Mouse (Mus musculus): ENCODE measurements around the gene Ap5s1. TPM values are rescaled to one million over a fixed set of nuclear protein-coding genes. Genes with fewer than 3 reads are reported as not detected.
"Not testable (repeated sequence)": the region's sequence is repeated elsewhere in the genome, so short reads cannot be mapped to it uniquely, and the experiment has no call there.

Gene Ap5s1
- polyA plus RNA-seq, 1 experiment from 2014 or later: 30.3 TPM

DNA sequence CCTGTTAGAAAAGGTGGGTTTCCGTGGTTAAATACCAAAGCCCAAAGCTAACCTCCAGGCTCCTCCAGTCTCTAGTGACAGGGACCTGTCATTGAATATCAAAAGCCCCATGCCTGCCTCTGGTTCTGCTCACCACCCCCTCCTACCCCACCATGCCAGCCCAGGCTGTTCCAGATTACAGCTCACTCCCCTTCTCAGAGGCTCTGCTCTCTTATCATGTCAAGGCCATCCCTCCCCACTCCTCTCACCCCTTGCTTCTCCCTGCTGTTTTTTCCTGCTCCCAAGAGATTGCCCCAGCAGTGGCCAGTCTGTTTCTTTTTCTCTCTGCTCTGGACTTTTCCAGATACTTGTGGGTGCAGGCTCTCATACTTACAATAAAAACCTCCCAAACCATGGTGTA lies 16.7 kb downstream of the Ap5s1 start:
- DNase-seq (ENCODE audit: low spot score): no peak
- Histone ChIP-seq H3K9ac (ENCODE audit: low read length) (no peak overlapping the region), H3K36me3 (ENCODE audit: control insufficient read depth, insufficient read depth, low read length) (no peaks in the 10 kb centered on the region), H3K9me3 (replicated peaks; ENCODE audit: control insufficient read depth, low read length) (no peaks in the 10 kb centered on the region), H3K4me1 (ENCODE audit: control insufficient read depth, insufficient read depth, low read length) (no peaks in the 10 kb centered on the region), H3K27ac (ENCODE audit: low read depth, low read length) (no peak overlapping the region), H3K4me2 (ENCODE audit: low read length) (no peak overlapping the region), H3K27me3 (replicated peaks; ENCODE audit: control insufficient read depth, insufficient read depth, low read length) (no peaks in the 10 kb centered on the region), H3K4me3 (ENCODE audit: low read depth, low read length) (no peak overlapping the region)
- no peak for ATAC-seq
- WGBS: 77% methylated on average over 1 of the region's 1 CpGs

DNA sequence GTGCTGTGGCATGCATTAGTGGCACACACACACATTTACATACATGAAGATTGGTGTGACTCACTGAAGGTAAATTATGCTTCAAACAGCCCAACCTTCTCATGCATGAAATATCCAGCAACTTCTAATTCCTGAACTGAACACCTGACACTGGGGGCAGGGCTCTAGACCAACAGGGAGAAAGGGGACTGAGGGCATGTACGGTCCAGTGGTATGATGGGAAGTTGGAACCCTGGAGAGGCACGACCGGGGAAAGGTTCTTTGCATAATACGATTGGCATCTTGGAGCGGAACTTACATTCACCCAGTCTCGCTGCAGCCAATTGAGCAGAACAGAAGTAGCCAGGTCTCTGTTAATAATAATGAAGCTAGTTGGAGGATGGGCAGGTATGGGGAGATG lies 18.3 kb downstream of the Ap5s1 start:
- no peak for ATAC-seq
- 77% methylated on average over 6 of the region's 6 CpGs for WGBS

DNA sequence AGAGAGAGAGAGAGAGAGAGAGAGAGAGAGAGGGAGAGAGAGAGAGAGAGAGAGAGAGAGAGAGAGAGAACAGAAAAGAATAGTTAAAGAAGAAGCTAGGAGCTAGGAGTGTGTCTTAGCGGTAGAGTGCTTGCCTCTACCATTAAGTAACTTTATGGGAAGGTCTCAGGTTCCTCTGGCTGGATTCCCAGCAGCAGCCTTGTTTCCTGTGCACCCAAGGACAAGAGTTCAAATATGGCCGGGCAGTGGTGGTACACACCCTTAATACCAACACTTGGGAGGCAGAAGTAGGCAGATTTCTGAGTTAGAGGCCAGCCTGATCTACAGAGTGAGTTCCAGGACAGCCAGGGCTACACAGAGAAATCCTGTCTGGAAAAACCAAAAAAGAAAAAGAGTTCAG lies 19.8 kb downstream of the Ap5s1 start:
- WGBS: 80% methylated on average over 2 of the region's 2 CpGs
- not testable (repeated sequence) for H3K27me3 ChIP-seq (replicated peaks; ENCODE audit: control insufficient read depth, insufficient read depth, low read length); H3K4me3 ChIP-seq (ENCODE audit: low read depth, low read length)

More for the DNA sequence above, 18.3 kb downstream of the Ap5s1 start:
- Histone ChIP-seq H3K4me3 (ENCODE audit: low read depth, low read length) (no peak overlapping the region), H3K9me3 (replicated peaks; ENCODE audit: control insufficient read depth, low read length) (no peaks in the 10 kb centered on the region), H3K4me2 (ENCODE audit: low read length) (no peak overlapping the region), H3K27ac (ENCODE audit: low read depth, low read length) (no peak overlapping the region), H3K4me1 (ENCODE audit: control insufficient read depth, insufficient read depth, low read length) (no peaks in the 10 kb centered on the region), H3K36me3 (ENCODE audit: control insufficient read depth, insufficient read depth, low read length) (no peaks in the 10 kb centered on the region), H3K9ac (ENCODE audit: low read length) (no peak overlapping the region), H3K27me3 (replicated peaks; ENCODE audit: control insufficient read depth, insufficient read depth, low read length) (no peaks in the 10 kb centered on the region)
- DNase-seq (ENCODE audit: low spot score): no peak

DNA sequence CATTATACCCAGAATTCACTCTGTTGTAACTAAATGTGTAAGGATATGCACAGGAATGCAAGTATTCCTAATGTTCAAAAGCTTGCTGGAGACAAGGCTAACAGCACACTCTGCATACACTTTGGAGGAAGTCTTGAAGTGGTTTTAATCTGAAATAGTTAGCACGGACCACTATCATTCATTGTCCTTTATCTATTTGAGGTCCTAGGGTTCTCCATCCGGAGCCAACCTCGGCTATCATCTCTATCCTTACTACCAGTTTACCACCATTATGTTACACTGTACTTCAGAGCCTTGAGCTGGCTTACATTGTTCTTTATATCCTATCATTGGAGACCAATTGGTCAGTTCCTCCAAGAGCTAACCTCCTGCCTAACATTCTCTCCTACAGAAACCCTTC lies 20.4 kb downstream of the Ap5s1 start:
- Histone ChIP-seq H3K4me1 (ENCODE audit: control insufficient read depth, insufficient read depth, low read length) (no peaks in the 10 kb centered on the region), H3K27me3 (replicated peaks; ENCODE audit: control insufficient read depth, insufficient read depth, low read length) (no peaks in the 10 kb centered on the region), H3K36me3 (ENCODE audit: control insufficient read depth, insufficient read depth, low read length) (no peaks in the 10 kb centered on the region), H3K27ac (ENCODE audit: low read depth, low read length) (no peak overlapping the region), H3K4me2 (ENCODE audit: low read length) (no peak overlapping the region), H3K9me3 (replicated peaks; ENCODE audit: control insufficient read depth, low read length) (no peaks in the 10 kb centered on the region), H3K9ac (ENCODE audit: low read length) (no peak overlapping the region), H3K4me3 (ENCODE audit: low read depth, low read length) (no peak overlapping the region)
- 90% methylated on average over 3 of the region's 3 CpGs for WGBS
- DNase-seq (ENCODE audit: low spot score) (no peak), ATAC-seq (no peak)

More for the DNA sequence above, 19.8 kb downstream of the Ap5s1 start:
- not testable (repeated sequence) for H3K9ac ChIP-seq (ENCODE audit: low read length); H3K4me1 ChIP-seq (ENCODE audit: control insufficient read depth, insufficient read depth, low read length); H3K4me2 ChIP-seq (ENCODE audit: low read length); DNase-seq (ENCODE audit: low spot score); H3K36me3 ChIP-seq (ENCODE audit: control insufficient read depth, insufficient read depth, low read length); ATAC-seq; H3K27ac ChIP-seq (ENCODE audit: low read depth, low read length); H3K9me3 ChIP-seq (replicated peaks; ENCODE audit: control insufficient read depth, low read length)

DNA sequence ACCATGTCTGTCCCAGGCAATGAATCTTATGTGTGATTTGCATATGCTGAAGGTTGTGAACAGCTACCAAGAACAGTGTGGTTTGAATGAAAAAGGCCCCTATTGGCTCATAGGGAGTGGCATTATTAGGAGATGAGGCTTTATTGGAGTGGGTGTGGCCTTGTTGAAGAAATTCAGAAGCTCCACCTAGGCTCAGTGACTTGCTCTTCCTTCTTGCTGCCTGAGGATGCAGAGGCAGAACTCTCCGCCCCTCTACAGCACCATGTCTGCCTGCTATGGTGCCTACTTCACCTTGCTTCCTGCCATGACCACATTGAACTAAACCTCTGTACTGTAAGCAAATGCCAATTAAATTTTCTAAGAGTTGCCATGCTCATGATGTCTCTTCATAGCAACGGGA lies 25.7 kb downstream of the Ap5s1 start:
- Histone ChIP-seq H3K9me3 (replicated peaks; ENCODE audit: control insufficient read depth, low read length) (no peaks in the 10 kb centered on the region), H3K4me1 (ENCODE audit: control insufficient read depth, insufficient read depth, low read length) (peaks cover 7% of the 10 kb centered on the region; the same call in 1 of the 2 replicates), H3K27ac (ENCODE audit: low read depth, low read length) (no peak overlapping the region), H3K4me3 (ENCODE audit: low read depth, low read length) (no peak overlapping the region), H3K27me3 (replicated peaks; ENCODE audit: control insufficient read depth, insufficient read depth, low read length) (no peaks in the 10 kb centered on the region), H3K4me2 (ENCODE audit: low read length) (no peak overlapping the region), H3K9ac (ENCODE audit: low read length) (no peak overlapping the region), H3K36me3 (ENCODE audit: control insufficient read depth, insufficient read depth, low read length) (no peaks in the 10 kb centered on the region)
- DNase-seq (ENCODE audit: low spot score) (no peak), ATAC-seq (no peak)
- 86% methylated on average over 2 of the region's 2 CpGs for WGBS

DNA sequence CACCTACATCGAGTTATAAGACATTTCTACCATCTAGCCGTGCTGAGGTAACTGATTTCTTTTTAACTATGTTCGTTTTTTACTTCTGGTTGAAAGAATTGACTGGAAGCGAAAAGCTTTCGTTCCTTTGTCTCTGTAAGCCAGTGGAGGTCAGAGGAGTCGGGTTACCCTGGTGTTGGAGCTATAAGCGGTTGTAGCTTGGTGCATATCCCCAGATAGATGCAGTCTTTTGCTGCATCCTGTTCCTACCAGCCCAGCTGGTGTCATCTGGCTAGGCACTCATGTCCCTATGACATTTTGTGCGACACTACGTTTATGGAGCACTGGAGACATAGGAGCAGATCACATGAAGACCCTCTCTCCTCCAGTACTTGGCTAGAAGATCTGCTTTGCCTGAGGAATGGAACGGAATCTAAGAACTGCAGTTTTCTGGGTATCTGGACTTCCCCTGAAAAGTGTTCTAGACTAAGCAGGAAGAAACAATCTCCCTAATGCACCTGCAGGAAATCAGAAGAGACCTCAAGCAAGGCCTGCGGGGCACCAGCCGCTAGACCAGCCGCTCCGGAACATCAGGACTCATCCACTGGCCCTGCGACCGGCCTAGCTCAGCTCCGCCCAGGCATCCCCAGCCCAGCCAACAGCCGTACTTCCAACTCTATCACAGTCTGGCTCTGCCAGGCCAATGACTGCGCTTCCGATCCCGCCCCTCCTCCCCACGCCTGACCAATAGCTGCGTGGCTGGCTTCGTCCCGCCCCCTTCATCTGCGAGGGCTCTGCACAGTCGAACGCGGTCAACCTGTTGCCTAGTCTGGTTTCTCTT lies 26.6 kb downstream of the Ap5s1 start, which contains the start of gene Mavs:
Gene Mavs (plus strand): TSS at position 757 of the 820 bp plus-strand sequence.
- H3K4me2 ChIP-seq (ENCODE audit: low read length): peak within 1 kb of the TSS; percentile 86
- ATAC-seq (peak; percentile 100), DNase-seq (ENCODE audit: low spot score) (peak; percentile 97)
- peak within 1 kb of the TSS; percentile 63 for H3K9ac ChIP-seq (ENCODE audit: low read length)
- no peaks in the 10 kb centered on the region for H3K36me3 ChIP-seq (ENCODE audit: control insufficient read depth, insufficient read depth, low read length)
- H3K4me3 ChIP-seq (ENCODE audit: low read depth, low read length): peak within 1 kb of the TSS; percentile 45
- peaks cover 7% of the 10 kb centered on the region; the same call in 1 of the 2 replicates for H3K4me1 ChIP-seq (ENCODE audit: control insufficient read depth, insufficient read depth, low read length)
- no peak within 1 kb of the TSS for H3K27ac ChIP-seq (ENCODE audit: low read depth, low read length)
- no peaks in the 10 kb centered on the region for H3K27me3 ChIP-seq (replicated peaks; ENCODE audit: control insufficient read depth, insufficient read depth, low read length)
- WGBS: 8% methylated on average over 29 of the region's 29 CpGs
- no peaks in the 10 kb centered on the region for H3K9me3 ChIP-seq (replicated peaks; ENCODE audit: control insufficient read depth, low read length)

DNA sequence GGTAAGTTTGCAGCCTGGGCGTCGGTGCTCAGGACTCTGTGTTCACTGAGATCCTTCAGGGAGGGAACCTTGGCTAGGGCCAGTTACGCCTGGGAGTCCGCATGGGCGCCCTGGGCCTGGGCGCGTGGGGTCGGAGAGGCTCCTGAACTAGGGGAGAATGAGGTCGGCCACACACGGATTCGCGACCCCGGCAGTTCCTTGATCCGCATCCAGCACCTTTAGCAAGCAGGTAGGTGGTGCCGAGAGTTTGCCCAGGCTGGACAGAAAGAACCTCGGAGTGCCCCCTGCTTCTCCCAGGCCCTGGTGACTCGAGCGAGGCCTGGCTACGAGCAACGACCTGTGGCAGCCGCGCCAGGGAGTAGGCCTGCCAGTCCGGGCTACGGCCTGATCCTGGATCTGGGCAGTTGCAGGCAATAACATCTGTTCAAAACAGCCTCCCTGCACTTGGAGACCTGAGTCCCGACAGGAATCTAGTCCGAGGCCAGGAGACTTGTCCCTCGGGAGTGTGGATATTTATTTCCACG lies 27.3 kb downstream of the Ap5s1 start:
- Histone ChIP-seq H3K27ac (ENCODE audit: low read depth, low read length) (no peak overlapping the region), H3K27me3 (replicated peaks; ENCODE audit: control insufficient read depth, insufficient read depth, low read length) (no peaks in the 10 kb centered on the region), H3K9ac (ENCODE audit: low read length) (peak overlapping the region; percentile 63), H3K4me1 (ENCODE audit: control insufficient read depth, insufficient read depth, low read length) (peaks cover 7% of the 10 kb centered on the region; the same call in 1 of the 2 replicates), H3K4me3 (ENCODE audit: low read depth, low read length) (peak overlapping the region; percentile 45), H3K9me3 (replicated peaks; ENCODE audit: control insufficient read depth, low read length) (no peaks in the 10 kb centered on the region), H3K36me3 (ENCODE audit: control insufficient read depth, insufficient read depth, low read length) (no peaks in the 10 kb centered on the region), H3K4me2 (ENCODE audit: low read length) (peak overlapping the region; percentile 86)
- peak; percentile 24 for ATAC-seq
- no peak for DNase-seq (ENCODE audit: low spot score)
- 14% methylated on average over 28 of the region's 28 CpGs for WGBS

DNA sequence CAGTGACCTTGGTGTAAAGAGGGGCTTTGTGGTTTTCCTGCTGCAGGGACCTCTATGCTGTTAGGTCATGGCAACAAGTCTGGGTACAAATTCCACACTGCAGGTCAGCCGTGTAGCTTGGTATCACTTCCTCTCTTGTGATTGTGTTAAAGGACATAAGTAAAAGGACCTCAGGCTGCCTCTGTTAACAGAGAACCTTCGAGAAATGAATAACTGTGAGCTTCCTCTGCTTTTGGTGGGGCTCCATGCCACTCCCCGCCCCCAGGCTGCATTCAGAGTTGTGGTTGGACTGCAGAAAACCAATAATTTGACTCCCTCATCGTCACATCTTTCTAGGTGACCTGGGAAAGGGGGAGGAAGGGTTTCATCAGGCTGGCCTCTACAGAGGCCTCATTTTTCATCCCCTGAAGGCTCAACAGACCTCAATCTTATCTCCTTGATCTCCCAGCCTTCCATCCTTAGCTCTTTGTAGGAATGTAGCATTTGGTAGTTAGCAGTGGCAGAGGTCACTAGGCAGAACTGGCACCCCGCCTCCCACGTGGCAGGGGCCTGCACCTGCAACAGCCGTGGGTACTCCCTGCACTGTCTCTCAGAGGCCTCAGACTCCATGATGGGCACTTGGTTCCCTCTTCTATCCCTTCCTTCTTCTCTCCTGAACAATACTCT lies 28.2 kb downstream of the Ap5s1 start:
- no peak overlapping the region for H3K27ac ChIP-seq (ENCODE audit: low read depth, low read length)

More for the DNA sequence above, 28.2 kb downstream of the Ap5s1 start:
- 83% methylated on average over 7 of the region's 7 CpGs for WGBS
- Histone ChIP-seq H3K36me3 (ENCODE audit: control insufficient read depth, insufficient read depth, low read length) (no peaks in the 10 kb centered on the region), H3K4me2 (ENCODE audit: low read length) (peak overlapping the region; percentile 86), H3K4me1 (ENCODE audit: control insufficient read depth, insufficient read depth, low read length) (peaks cover 7% of the 10 kb centered on the region; the same call in 1 of the 2 replicates), H3K27me3 (replicated peaks; ENCODE audit: control insufficient read depth, insufficient read depth, low read length) (no peaks in the 10 kb centered on the region), H3K9ac (ENCODE audit: low read length) (peak overlapping the region; percentile 63; the same call in 1 of the 2 replicates), H3K9me3 (replicated peaks; ENCODE audit: control insufficient read depth, low read length) (no peaks in the 10 kb centered on the region), H3K4me3 (ENCODE audit: low read depth, low read length) (0 out of 2 replicates have a peak overlapping the region, but pooled peaks have one; percentile 45)
- DNase-seq (ENCODE audit: low spot score) (no peak), ATAC-seq (no peak)
